Mouse (Mus musculus) bone marrow macrophage, adult 2 months (primary cell): ENCODE results near the gene Psrc1. TPM values are rescaled to one million over a fixed set of nuclear protein-coding genes. Genes with fewer than 3 reads are reported as not detected.

Source experiments
- H3K27ac ChIP-seq: 2 replicates; pipeline ENCODE4 v1.5.1; 2012; ENCODE audit warnings: low read depth, low read length; ENCODE audit not compliant: insufficient read depth
- H3K4me1 ChIP-seq: 2 replicates; pipeline ENCODE4 v1.6.1; 2012; ENCODE audit warnings: low read length; ENCODE audit not compliant: control insufficient read depth, insufficient read depth
- H3K4me3 ChIP-seq: 2 replicates; pipeline ENCODE4 v1.5.1; 2012; ENCODE audit warnings: mild to moderate bottlenecking, low read length, moderate library complexity; ENCODE audit not compliant: insufficient read depth
- CTCF ChIP-seq: IDR thresholded peaks from 2 replicates; pipeline ENCODE4 v1.5.1; 2012; ENCODE audit warnings: low read depth, mild to moderate bottlenecking, low read length, moderate library complexity
- POLR2A ChIP-seq: IDR thresholded peaks from 2 replicates; pipeline ENCODE4 v1.6.1; 2012; ENCODE audit warnings: mild to moderate bottlenecking, low read depth, low read length, borderline replicate concordance
- polyA plus RNA-seq: library from polyadenylated mRNA; stranded (reverse); fragments of >200 nt; gene quantifications from 2 replicates; pipeline ENCODE4 v1.2.4, GENCODE M21; 2012; ENCODE audit not compliant: missing spikeins, insufficient read depth, insufficient read length

The Psrc1 gene
- polyA plus RNA-seq, 1 experiment: 15.3 TPM

DNA sequence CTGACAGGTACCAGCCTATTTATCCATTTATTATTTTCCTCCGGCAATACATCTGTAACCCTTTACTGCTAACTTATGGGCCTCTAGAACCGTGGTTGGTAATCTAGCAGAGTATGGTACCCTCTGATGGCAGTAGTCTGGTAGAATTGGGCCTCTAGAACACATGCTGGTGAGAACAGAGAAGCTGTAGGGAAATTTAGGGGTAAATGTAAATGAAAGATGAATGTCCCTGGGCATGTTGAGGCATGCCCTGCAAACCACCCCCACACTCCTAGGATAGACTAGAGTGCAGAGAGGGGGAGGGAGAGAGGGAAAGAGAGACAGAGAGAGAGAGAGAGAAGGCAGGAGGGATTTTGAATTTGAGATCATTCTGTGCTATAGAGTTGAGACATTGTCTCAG is 786 bp downstream of the Psrc1 start:
- TF ChIP-seq CTCF (no peak), POLR2A (no peak)
- Histone ChIP-seq H3K4me3 (peak overlapping the region; percentile 94), H3K27ac (no peak overlapping the region), H3K4me1 (peaks cover 22% of the 10 kb centered on the region)

DNA sequence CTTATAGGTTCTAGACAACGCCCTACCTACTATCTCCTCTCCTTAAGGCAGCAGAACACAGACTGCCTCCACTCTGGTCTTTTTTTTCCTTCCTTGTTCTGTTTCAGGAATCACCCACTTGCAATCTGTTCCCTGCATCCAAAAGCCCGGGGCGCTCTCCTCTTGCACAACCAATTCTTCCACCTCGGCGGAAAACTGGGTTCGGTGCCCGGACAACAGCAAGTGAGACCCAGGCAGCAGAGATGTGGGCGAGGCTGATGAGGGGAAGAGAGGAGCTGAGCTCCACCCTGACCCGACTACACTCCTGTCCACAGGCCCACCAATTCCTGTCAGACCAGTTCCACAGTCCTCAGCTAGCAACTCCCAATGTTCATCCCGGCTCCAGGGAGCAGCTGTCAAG is 2.5 kb downstream of the Psrc1 start:
- no peak for TF ChIP-seq POLR2A
- TF ChIP-seq CTCF: no peak
- no peak overlapping the region for H3K27ac ChIP-seq
- H3K4me1 ChIP-seq: peaks cover 22% of the 10 kb centered on the region
- no peak overlapping the region for H3K4me3 ChIP-seq

DNA sequence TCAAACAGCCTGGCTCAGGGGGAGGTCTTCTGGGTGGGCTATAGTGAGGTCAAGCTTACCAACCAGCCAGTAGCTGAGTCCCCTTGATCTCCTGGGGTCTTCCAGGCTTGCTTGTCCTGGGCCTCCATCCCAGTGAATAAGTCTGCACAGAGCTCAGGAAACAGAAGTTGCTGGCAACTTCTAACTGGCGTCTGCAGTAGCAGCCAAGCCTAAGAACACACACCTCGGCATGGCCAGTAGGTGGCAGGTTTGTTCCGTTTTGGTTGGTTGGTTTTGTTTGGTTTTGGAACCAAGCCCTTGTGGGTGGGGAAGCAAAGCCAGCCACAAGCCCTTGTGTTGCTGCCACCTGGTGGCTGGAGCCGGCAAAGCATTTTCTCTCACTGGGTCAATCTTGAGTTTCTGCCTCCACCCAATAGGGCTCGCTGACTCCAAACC is 5.5 kb downstream of the Psrc1 start:
- no peak overlapping the region for H3K27ac ChIP-seq
- H3K4me3 ChIP-seq: no peak overlapping the region
- peaks cover 11% of the 10 kb centered on the region for H3K4me1 ChIP-seq
- peak; percentile 93 for TF ChIP-seq CTCF
- no peak for TF ChIP-seq POLR2A

DNA sequence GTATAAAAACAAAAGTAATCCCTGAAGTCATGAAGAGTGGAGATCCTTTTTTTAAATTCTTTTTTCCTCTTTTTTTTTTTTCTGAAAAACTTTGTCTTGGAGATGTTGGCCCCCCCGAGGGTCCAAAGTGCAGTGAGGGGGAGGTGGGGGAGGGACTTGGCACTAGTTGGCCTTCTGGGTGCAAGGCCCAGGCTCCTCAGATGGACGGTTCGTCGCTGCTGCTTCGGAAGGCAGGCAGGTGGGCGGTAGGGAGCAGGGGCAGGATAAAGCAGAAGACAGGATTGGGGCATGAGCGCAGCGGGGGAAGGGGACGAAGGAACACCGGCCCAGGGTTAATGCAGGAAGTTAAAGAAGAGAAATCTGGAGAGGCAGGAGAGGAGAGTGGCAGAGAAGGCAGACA is 8.7 kb downstream of the Psrc1 start:
- Histone ChIP-seq H3K27ac (no peak overlapping the region), H3K4me3 (no peak overlapping the region), H3K4me1 (no peaks in the 10 kb centered on the region)
- no peak for TF ChIP-seq CTCF
- TF ChIP-seq POLR2A: no peak

DNA sequence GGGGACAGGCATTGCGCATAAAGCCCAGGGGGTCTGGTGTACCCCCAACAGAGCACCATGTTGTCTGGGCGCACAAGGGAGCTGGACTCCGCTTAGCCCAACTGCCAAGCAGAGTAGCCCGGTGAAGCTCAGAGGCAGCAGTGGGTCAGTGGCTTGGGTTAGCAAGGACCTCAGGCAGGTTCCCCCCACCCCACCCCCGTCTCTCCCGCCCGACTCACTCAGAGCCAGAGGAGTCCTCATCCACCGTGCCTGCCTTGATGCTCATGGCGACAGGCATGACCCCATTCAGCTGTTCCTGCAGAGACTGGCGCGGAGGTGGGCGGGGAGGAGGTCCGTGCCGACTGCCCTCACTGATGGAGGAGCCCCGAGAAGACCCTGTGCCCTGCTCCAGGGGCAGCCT is 9.2 kb downstream of the Psrc1 start:
- Histone ChIP-seq H3K27ac (no peak overlapping the region), H3K4me1 (no peaks in the 10 kb centered on the region), H3K4me3 (no peak overlapping the region)
- TF ChIP-seq POLR2A (no peak), CTCF (no peak)

DNA sequence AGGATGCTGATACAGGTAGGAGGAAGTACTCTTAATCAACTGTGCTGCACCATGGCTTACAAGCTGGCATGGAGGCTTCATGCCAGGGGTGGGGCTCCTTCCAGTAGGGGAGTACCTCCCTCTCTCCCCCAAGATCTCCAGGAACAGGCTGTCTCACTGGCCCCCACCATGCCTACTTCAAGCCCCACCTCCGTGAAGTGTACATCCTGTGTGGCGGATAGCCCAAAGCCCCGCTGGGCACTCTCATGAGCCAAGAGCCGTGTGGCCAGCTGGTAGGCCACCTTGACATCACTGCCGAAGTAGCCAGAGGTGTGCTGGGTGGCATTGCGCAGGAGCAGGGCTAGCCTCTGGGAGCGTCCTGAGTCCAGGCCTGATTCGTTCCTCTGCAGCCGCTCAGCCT is 14.6 kb downstream of the Psrc1 start:
- Histone ChIP-seq H3K27ac (no peak overlapping the region), H3K4me1 (no peaks in the 10 kb centered on the region), H3K4me3 (no peak overlapping the region)
- TF ChIP-seq CTCF: no peak
- no peak for TF ChIP-seq POLR2A

DNA sequence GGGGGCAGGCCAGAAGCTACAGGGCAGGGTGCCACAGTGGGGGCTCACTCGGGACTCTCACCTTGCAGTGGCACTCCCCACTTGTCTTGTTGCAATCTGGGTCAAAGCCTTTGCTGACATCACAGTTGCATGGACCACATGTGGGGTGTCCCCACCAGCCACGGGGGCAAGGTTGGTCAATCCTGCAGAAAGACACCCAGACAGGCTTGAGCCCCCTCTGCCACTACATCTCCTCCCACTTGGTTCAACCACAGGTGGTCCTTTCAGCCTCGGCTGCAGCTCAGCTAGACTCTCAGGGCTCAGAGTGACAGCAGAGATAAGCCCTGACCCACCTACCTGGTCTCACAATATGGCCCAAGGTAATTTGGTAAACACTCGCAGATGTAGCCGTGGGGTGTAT is 16.8 kb downstream of the Psrc1 start:
- no peak overlapping the region for H3K27ac ChIP-seq
- no peaks in the 10 kb centered on the region for H3K4me1 ChIP-seq
- no peak overlapping the region for H3K4me3 ChIP-seq
- TF ChIP-seq POLR2A: no peak
- TF ChIP-seq CTCF: no peak

DNA sequence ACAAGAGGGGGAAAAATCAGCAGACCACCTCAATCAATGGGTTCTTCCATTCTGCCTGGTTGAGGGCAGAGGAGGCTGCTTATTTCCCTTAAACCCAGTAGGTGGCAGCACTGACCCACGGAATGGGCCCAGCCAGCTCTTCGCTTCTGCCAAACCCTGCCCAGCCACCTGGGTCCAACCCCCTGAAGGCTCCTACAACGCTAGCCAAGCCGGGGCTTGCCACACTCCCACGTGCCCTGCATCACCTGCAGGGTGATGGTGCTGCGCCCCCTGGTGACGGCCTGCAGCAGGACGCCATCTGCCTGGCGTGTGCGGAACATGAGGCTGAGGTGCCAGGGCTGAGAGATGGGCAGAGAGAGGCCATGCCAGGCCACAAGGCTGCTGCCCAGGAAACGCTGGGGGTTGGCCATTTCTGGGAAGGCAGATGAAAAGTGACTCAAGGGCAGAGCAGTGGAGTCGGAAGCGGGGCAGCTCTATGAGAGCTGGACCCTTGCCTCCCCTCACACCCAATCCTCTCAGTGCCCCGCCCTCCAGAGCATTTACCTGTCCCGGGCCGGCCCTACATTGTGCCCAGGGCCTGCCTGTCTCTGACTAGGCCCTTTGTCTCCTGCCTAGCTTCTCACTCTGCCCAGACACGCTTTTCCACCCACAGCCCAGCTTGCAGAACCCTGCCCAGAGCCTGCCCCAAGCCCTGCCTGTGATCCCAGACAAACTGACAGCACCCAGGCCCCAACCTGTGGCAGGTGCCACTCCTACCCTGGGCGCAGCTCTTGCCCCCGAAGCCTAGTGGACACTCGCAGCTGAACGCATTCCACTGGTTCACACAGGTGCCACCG is 18.3 kb downstream of the Psrc1 start:
- Histone ChIP-seq H3K4me3 (no peak overlapping the region), H3K27ac (no peak overlapping the region), H3K4me1 (no peaks in the 10 kb centered on the region)
- TF ChIP-seq CTCF (peak; percentile 98), POLR2A (no peak)

DNA sequence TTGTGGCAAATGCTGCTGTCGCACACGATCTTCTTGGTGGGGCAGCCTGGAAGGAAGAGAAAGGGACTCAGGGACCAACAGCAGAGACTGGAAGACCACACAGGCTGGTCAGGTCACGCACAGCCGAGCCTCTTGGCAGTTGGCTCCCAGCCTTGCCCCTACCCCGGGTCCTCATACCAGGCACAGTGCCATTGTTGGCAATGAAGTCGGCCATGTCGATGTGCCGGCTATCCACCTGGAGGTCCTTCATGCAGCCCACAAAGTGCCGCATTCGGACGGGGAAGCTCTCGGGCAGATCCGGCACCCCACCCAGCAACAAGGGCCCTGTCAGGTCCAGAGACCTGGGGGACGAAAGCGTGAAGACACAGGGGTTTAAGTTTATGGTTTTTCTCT is 18.9 kb downstream of the Psrc1 start:
- Histone ChIP-seq H3K4me1 (no peaks in the 10 kb centered on the region), H3K27ac (no peak overlapping the region), H3K4me3 (no peak overlapping the region)
- TF ChIP-seq CTCF (no peak), POLR2A (no peak)

DNA sequence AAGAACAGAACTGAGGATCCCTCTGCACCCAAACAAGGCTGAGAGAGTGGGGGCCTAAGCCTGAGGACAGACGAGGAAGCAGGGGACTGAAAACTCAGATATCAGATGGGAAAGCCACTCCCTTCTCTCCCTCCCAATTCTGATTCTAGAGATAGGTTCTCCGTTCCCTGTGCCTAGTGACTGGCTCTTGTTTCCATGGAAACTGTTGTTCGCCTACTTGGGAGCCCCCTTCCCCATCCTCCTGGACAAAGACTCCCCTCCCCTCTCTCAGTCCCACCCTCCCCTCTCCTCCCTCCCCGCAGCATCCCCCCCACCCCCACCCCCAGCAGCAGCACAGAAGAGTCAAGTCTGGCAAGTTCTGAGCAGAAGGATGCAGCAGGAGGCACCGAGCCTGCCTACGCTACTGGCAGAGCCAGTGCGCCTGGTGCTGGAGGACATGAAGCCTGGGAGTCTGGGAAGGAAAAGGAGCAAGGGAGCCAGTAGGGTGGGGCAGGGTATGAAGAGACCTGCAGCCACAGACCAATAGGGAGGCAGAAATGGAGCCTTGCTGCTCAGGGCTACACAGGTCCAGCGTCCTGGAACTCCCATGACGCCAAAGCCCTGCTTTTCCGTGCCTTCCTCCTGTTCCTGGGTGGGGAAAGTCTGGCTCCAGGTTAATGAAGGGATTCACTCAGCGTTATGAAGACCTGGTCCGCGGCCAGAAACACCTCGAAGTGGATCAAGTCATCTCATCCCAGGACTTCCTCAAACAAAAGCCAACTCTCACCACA is 22.1 kb downstream of the Psrc1 start:
- Histone ChIP-seq H3K4me1 (no peaks in the 10 kb centered on the region), H3K4me3 (no peak overlapping the region), H3K27ac (no peak overlapping the region)
- no peak for TF ChIP-seq CTCF
- TF ChIP-seq POLR2A: no peak
